Mouse (Mus musculus) limb, embryonic 12.5 days (tissue): Measurements from ENCODE around the gene Gm10840. TPM values are rescaled to one million over a fixed set of nuclear protein-coding genes. Genes with fewer than 3 reads are reported as not detected.

Experiments used
- ATAC-seq: fragments of 200-750 bp; cut with Nextera tagmentation; 2 replicates; pipeline ENCODE4 v1.8.0; 2017; ENCODE audit warnings: low read depth, moderate TSS enrichment; ENCODE audit not compliant: insufficient number of reproducible peaks, insufficient read depth, low FRiP score, low TSS enrichment
- H3K27ac ChIP-seq: fragments of 300-500 bp; sonication (generic); 2 replicates; pipeline ENCODE4 v1.5.1; 2016; ENCODE audit warnings: mild to moderate bottlenecking, moderate library complexity
- H3K27me3 ChIP-seq: fragments of 300-500 bp; sonication (generic); 2 replicates; pipeline ENCODE4 v1.6.1; 2016; ENCODE audit warnings: mild to moderate bottlenecking, moderate library complexity
- H3K36me3 ChIP-seq: fragments of 300-500 bp; sonication (generic); 2 replicates; pipeline ENCODE4 v1.6.1; 2016; ENCODE audit warnings: mild to moderate bottlenecking, moderate library complexity
- H3K4me1 ChIP-seq: fragments of 300-500 bp; sonication (generic); replicated peaks from 2 replicates; pipeline ENCODE4 v1.6.1; 2016
- H3K4me2 ChIP-seq: fragments of 300-500 bp; sonication (generic); 2 replicates; pipeline ENCODE4 v1.6.1; 2016; ENCODE audit warnings: mild to moderate bottlenecking, moderate library complexity
- H3K4me3 ChIP-seq: fragments of 300-500 bp; sonication (generic); replicated peaks from 2 replicates; pipeline ENCODE4 v1.5.1; 2016; ENCODE audit warnings: mild to moderate bottlenecking
- H3K9ac ChIP-seq: fragments of 300-500 bp; sonication (generic); replicated peaks from 2 replicates; pipeline ENCODE4 v1.6.1; 2016; ENCODE audit warnings: mild to moderate bottlenecking, moderate library complexity
- H3K9me3 ChIP-seq: fragments of 300-500 bp; sonication (generic); 2 replicates; pipeline ENCODE4 v1.6.1; 2016; ENCODE audit warnings: mild to moderate bottlenecking, moderate library complexity
- WGBS: fragments of 180-500 bp; shearing (Covaris S2); methylation state at CpG from one replicate; pipeline ENCODE4 v1.1.7; 2016; 5-methylcytosine and 5-hydroxymethylcytosine counted together
- polyA plus RNA-seq: library from polyadenylated mRNA; unstranded; fragments of >200 nt; fragmentation: Nextera tagmentation; extraction: Ambion mirVana; gene quantifications from 2 replicates; pipeline ENCODE4 v1.2.1, GENCODE M21; 2016

Gene Gm10840
- polyA plus RNA-seq, 1 experiment from 2014 or later = not detected

GRCm38 (mm10) chr11:106162237-106162636 lies 1.6 kb downstream of the Gm10840 start:
- peaks cover 36% of the 10 kb centered on the region for H3K4me1 ChIP-seq
- no peak for ATAC-seq

DNA sequence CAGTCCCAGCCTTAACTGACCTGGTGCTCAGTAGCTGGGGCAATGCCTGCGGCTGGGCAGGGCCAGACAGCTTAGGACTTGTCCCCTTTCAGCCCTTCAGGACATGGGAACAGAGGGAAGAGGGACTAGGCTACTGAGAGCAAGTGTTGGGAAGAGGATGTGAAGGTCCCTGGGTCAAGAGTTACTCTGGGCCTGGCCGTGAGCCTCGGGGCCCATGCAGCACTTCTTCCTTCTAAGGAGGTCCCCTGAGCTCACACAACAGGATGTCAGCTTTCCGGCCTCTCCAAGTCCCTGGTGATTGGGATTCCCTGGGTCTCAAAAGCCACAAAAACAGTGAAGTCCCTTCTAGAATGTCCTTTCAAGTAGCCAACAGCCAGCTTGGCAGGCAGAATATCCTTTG lies 2.9 kb downstream of the Gm10840 start:
- no peak overlapping the region for H3K4me2 ChIP-seq
- peaks cover 25% of the 10 kb centered on the region for H3K4me1 ChIP-seq
- H3K9ac ChIP-seq = no peak overlapping the region
- no peak for ATAC-seq
- H3K36me3 ChIP-seq = peaks cover 65% of the 10 kb centered on the region
- no peak overlapping the region for H3K27ac ChIP-seq
- H3K9me3 ChIP-seq = no peaks in the 10 kb centered on the region
- no peaks in the 10 kb centered on the region for H3K27me3 ChIP-seq
- WGBS = 80% methylated on average over 4 of the region's 4 CpGs
- no peak overlapping the region for H3K4me3 ChIP-seq

More at GRCm38 (mm10) chr11:106162237-106162636, 1.6 kb downstream of the Gm10840 start:
- Histone ChIP-seq H3K9me3 (no peaks in the 10 kb centered on the region), H3K36me3 (peaks cover 67% of the 10 kb centered on the region), H3K27ac (peak overlapping the region; percentile 100; the same call in 1 of the 2 replicates), H3K4me2 (no peak overlapping the region), H3K9ac (no peak overlapping the region), H3K27me3 (no peaks in the 10 kb centered on the region), H3K4me3 (no peak overlapping the region)
- 82% methylated on average over 2 of the region's 2 CpGs for WGBS

- no peak overlapping the region for H3K4me3 ChIP-seq
- no peak overlapping the region for H3K9ac ChIP-seq
- H3K4me2 ChIP-seq = no peak overlapping the region
- peaks cover 17% of the 10 kb centered on the region for H3K4me1 ChIP-seq
- no peaks in the 10 kb centered on the region for H3K27me3 ChIP-seq
- WGBS = 90% methylated on average over 16 of the region's 16 CpGs
- H3K36me3 ChIP-seq = peaks cover 69% of the 10 kb centered on the region
- no peaks in the 10 kb centered on the region for H3K9me3 ChIP-seq
- no peak overlapping the region for H3K27ac ChIP-seq
- ATAC-seq = no peak
Measured at GRCm38 (mm10) chr11:106164601-106165180, 4.0 kb downstream of the Gm10840 start.

- H3K27me3 ChIP-seq = no peaks in the 10 kb centered on the region
- no peaks in the 10 kb centered on the region for H3K9me3 ChIP-seq
- 90% methylated on average over 5 of the region's 5 CpGs for WGBS
- no peak overlapping the region for H3K27ac ChIP-seq
- no peaks in the 10 kb centered on the region for H3K4me1 ChIP-seq
- ATAC-seq = no peak
- H3K4me3 ChIP-seq = no peak overlapping the region
- H3K4me2 ChIP-seq = no peak overlapping the region
- peaks cover 85% of the 10 kb centered on the region for H3K36me3 ChIP-seq
- H3K9ac ChIP-seq = no peak overlapping the region
Measured at GRCm38 (mm10) chr11:106167435-106167834, 6.8 kb downstream of the Gm10840 start.

- H3K4me2 ChIP-seq = no peak overlapping the region
- 79% methylated on average over 7 of the region's 7 CpGs for WGBS
- 0 out of 2 replicates have a peak, but pooled peaks cover 6% of the 10 kb centered on the region for H3K4me1 ChIP-seq
- H3K27me3 ChIP-seq = no peaks in the 10 kb centered on the region
- no peak for ATAC-seq
- H3K9ac ChIP-seq = no peak overlapping the region
- H3K27ac ChIP-seq = no peak overlapping the region
- H3K9me3 ChIP-seq = no peaks in the 10 kb centered on the region
- H3K36me3 ChIP-seq = peaks cover 62% of the 10 kb centered on the region
- H3K4me3 ChIP-seq = no peak overlapping the region
Measured at GRCm38 (mm10) chr11:106170807-106171206, 10.2 kb downstream of the Gm10840 start.

DNA sequence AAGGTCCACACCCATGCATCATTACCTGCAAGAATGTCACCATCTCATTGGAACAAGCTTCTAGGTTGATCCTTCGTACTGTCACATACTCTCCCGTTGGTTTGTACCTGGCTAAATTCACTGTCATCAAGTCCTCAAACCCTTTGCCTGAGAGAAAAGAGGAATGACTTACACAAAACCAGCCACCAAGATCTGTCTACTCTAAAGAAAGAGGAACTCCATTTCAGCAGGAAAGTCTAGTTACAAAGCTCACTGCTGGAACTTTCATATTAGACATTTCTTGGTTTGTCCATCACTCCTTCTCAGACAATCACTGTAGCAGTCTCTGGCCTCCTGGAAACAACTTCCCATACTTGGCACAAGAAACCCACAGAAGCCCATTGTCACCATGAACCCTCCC lies 12.6 kb downstream of the Gm10840 start:
- Histone ChIP-seq H3K27me3 (no peaks in the 10 kb centered on the region), H3K4me1 (0 out of 2 replicates have a peak, but pooled peaks cover 6% of the 10 kb centered on the region), H3K9ac (no peak overlapping the region), H3K4me3 (no peak overlapping the region), H3K27ac (no peak overlapping the region), H3K36me3 (peaks cover 38% of the 10 kb centered on the region), H3K4me2 (no peak overlapping the region), H3K9me3 (no peaks in the 10 kb centered on the region)
- 94% methylated on average over 2 of the region's 2 CpGs for WGBS
- no peak for ATAC-seq

DNA sequence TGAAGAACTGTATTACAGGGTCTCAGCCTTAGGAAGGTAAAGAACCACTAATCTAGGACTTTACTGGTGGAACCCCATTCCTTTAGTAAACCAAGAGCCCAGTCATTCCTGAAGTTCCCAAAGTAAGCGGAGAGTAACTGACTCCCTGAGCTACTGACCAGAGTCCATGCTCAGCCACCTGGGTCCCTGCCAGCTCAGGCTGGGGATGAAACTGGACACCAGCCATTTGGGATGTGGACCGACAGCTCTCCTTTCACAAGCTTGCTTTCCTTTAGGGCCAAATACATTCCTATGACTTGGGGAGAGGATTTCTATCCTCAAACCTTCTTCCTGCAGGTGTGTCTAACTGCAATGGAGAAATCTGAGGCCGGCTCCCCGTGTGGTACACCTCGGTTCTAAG lies 13.7 kb downstream of the Gm10840 start:
- no peaks in the 10 kb centered on the region for H3K9me3 ChIP-seq
- peaks cover 33% of the 10 kb centered on the region for H3K36me3 ChIP-seq
- no peak overlapping the region for H3K4me2 ChIP-seq
- ATAC-seq = no peak
- 74% methylated on average over 5 of the region's 5 CpGs for WGBS
- H3K9ac ChIP-seq = no peak overlapping the region
- H3K27ac ChIP-seq = no peak overlapping the region
- H3K4me1 ChIP-seq = 0 out of 2 replicates have a peak, but pooled peaks cover 6% of the 10 kb centered on the region
- no peaks in the 10 kb centered on the region for H3K27me3 ChIP-seq
- H3K4me3 ChIP-seq = no peak overlapping the region

DNA sequence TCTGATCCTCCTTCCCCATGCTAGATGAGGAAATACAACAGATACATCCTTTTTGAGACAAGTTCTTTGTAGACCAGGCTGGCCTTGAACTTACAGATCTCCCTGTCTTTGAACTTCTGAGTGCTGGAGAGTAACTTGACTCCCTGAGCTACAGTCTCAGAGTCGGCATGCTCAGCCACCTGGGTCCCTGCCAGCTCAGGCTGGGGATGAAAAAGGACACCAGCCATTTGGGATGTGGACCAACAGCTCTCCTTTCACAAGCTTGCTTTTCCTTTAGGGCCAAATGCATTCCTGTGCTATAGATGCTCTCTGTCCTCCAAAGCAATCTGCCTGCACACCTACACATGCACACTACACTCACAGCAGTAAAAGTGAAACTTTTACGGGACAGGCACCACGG lies 14.4 kb downstream of the Gm10840 start:
- Histone ChIP-seq H3K9ac (no peak overlapping the region), H3K27ac (no peak overlapping the region), H3K4me1 (0 out of 2 replicates have a peak, but pooled peaks cover 6% of the 10 kb centered on the region), H3K4me2 (no peak overlapping the region), H3K27me3 (no peaks in the 10 kb centered on the region), H3K4me3 (no peak overlapping the region), H3K9me3 (no peaks in the 10 kb centered on the region), H3K36me3 (peaks cover 26% of the 10 kb centered on the region)
- WGBS = 46% methylated on average over 3 of the region's 3 CpGs
- ATAC-seq = no peak

GRCm38 (mm10) chr11:106176372-106176771 lies 15.7 kb downstream of the Gm10840 start:
- Histone ChIP-seq H3K36me3 (peaks cover 22% of the 10 kb centered on the region), H3K27me3 (no peaks in the 10 kb centered on the region), H3K4me1 (0 out of 2 replicates have a peak, but pooled peaks cover 6% of the 10 kb centered on the region), H3K9me3 (no peaks in the 10 kb centered on the region), H3K9ac (no peak overlapping the region), H3K27ac (no peak overlapping the region), H3K4me3 (no peak overlapping the region), H3K4me2 (no peak overlapping the region)
- ATAC-seq = no peak
- WGBS = 78% methylated on average over 5 of the region's 5 CpGs

DNA sequence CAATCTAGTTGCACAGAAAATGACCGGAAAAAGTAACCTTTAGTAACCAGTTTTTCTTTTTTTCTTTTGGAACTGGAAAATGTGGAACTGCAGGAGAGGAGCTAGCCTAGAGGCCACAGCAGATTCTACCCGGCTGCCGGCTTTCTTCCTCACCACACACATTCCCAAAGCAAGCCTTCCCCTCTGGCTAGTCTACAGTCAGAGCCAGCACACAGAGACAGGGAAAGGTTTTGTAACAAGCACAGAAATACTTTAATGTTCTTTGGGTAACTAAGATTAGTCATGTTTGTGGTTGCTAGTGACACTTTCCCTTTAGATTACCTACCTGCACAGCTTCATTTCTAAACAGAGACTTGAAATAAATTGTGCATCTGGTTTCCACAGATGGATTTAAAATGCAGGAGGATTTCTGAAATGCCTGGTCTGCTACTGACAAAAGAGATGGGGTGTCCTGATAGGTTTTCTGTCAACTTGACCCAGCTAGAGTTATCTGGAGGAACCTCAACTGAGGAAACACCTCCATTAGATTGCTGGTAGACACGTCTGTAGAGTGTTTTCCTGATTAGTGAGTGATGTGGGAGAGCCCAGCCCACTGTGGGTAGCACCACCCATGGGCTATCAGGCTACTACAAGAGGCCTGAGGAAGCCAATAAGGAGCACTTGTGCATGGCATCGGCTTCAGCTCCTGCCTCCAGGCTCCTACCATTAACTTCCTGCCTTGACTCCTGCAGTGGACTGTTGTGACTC lies 17.6 kb downstream of the Gm10840 start:
- H3K27me3 ChIP-seq = no peaks in the 10 kb centered on the region
- WGBS = 77% methylated on average over 5 of the region's 5 CpGs
- no peak overlapping the region for H3K9ac ChIP-seq
- no peaks in the 10 kb centered on the region for H3K9me3 ChIP-seq
- ATAC-seq = no peak
- no peak overlapping the region for H3K4me3 ChIP-seq
- H3K36me3 ChIP-seq = peaks cover 19% of the 10 kb centered on the region
- H3K4me2 ChIP-seq = no peak overlapping the region
- no peak overlapping the region for H3K27ac ChIP-seq
- 0 out of 2 replicates have a peak, but pooled peaks cover 6% of the 10 kb centered on the region for H3K4me1 ChIP-seq

GRCm38 (mm10) chr11:106179711-106180448 lies 19.2 kb downstream of the Gm10840 start:
- ATAC-seq = no peak
- H3K9ac ChIP-seq = 0 out of 2 replicates have a peak overlapping the region, but pooled peaks have one; percentile 27
- no peaks in the 10 kb centered on the region for H3K9me3 ChIP-seq
- H3K36me3 ChIP-seq = peaks cover 31% of the 10 kb centered on the region
- H3K4me1 ChIP-seq = 0 out of 2 replicates have a peak, but pooled peaks cover under 1% of the 10 kb centered on the region
- H3K27me3 ChIP-seq = no peaks in the 10 kb centered on the region
- H3K4me3 ChIP-seq = no peak overlapping the region
- no peak overlapping the region for H3K4me2 ChIP-seq
- no peak overlapping the region for H3K27ac ChIP-seq
- 84% methylated on average over 7 of the region's 7 CpGs for WGBS
